Mouse (Mus musculus): Measurements from ENCODE around the gene Gpr37. TPM values are rescaled to one million over a fixed set of nuclear protein-coding genes. Genes with fewer than 3 reads are reported as not detected.

Gene Gpr37
- polyA plus RNA-seq, 1 experiment from 2014 or later: 2.5 TPM

DNA sequence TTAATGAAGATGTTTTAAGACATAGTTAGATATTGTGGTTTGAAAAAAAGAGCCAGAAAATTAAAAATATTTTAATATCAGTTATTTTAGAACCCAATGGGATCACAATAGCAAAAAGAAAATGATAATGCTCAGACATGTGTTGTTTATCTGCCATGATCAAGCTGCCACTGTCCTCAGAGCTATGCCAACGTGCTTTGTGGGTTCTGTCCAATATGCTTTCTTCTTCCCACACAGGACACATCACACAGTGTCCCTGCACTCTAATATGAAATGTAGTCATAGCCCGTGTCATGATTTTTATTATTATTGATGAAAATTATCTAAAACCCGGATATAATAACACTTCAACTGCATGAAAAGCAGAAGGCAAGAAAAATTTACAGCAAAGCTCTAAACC is 16.7 kb downstream of the Gpr37 start:
- Histone ChIP-seq H3K4me1 (replicated peaks) (no peaks in the 10 kb centered on the region), H3K27me3 (no peaks in the 10 kb centered on the region), H3K9ac (replicated peaks) (no peak overlapping the region), H3K4me3 (replicated peaks) (no peak overlapping the region), H3K27ac (no peak overlapping the region), H3K36me3 (no peaks in the 10 kb centered on the region), H3K9me3 (no peaks in the 10 kb centered on the region), H3K4me2 (replicated peaks) (no peak overlapping the region)
- WGBS: 70% methylated on average over 3 of the region's 3 CpGs
- no peak for ATAC-seq

- Histone ChIP-seq H3K4me1 (replicated peaks) (no peaks in the 10 kb centered on the region), H3K27ac (no peak overlapping the region)
- WGBS: 80% methylated on average over 4 of the region's 4 CpGs
These were observed 20.4 kb downstream of the Gpr37 start for GRCm38 (mm10) chr6:25670150-25670549.

DNA sequence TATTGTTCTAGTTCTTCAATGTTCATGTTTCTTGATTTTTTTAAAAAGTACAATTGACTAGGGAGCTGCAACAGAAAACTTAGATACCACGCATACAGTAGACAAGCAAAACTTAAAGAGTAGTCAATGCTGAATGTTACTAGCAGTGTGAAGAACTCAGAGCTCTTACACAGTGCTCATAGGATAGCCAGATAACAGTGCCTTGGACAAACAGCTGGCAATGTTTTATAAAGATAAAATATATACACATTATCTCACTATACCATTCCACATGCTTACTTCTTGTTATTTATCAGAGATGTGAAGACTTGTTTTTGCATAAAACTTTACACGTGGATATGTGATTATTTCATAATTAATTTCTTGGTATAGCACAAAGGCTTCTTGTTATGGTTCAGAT is 26.6 kb downstream of the Gpr37 start:
- Histone ChIP-seq H3K9me3 (no peaks in the 10 kb centered on the region), H3K27me3 (no peaks in the 10 kb centered on the region), H3K4me1 (replicated peaks) (no peaks in the 10 kb centered on the region), H3K9ac (replicated peaks) (no peak overlapping the region), H3K4me2 (replicated peaks) (no peak overlapping the region), H3K36me3 (no peaks in the 10 kb centered on the region), H3K27ac (no peak overlapping the region), H3K4me3 (replicated peaks) (no peak overlapping the region)
- ATAC-seq: no peak
- 86% methylated on average over 2 of the region's 2 CpGs for WGBS

More at GRCm38 (mm10) chr6:25670150-25670549, 20.4 kb downstream of the Gpr37 start:
- Histone ChIP-seq H3K4me3 (replicated peaks) (no peak overlapping the region), H3K9me3 (no peaks in the 10 kb centered on the region), H3K27me3 (no peaks in the 10 kb centered on the region), H3K9ac (replicated peaks) (no peak overlapping the region), H3K36me3 (no peaks in the 10 kb centered on the region), H3K4me2 (replicated peaks) (no peak overlapping the region)
- ATAC-seq: no peak

DNA sequence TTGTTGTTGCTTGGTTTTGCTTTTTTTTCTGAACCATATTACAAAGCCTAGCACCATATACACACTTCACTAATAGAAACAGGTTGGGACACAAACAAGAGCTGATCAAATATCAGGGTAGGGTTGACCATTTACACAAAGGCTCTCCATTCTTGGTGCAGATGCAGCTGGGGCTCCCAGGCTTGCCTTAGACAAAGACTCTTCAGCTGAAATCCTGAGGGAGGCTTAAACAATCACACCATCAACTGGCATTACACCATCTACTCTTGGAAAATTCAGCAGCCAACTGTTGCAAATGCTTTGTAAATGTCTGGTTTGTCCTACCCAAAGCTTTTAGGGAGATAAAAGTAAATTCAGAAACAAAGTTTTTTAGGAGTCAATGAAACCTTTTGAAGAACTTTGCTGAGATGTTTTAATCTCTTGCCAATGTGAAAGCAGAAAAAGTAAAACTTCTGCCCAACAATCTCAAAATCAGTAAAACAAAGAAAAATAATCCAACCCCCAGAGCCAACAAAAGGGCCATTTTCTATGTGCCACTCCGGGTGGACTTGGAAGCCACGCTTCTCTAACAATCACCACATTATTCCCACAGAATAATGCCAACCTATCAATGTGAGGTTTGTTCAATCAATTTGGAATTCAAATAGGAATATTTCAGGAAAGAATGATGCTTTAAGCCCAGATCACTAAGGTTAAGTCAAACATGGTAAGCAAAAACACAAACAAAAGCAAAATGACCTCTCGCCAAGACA is 30.4 kb downstream of the Gpr37 start:
- Histone ChIP-seq H3K27ac (no peak overlapping the region), H3K36me3 (no peaks in the 10 kb centered on the region), H3K4me1 (replicated peaks) (no peaks in the 10 kb centered on the region), H3K4me3 (replicated peaks) (no peak overlapping the region), H3K27me3 (no peaks in the 10 kb centered on the region), H3K9me3 (no peaks in the 10 kb centered on the region), H3K9ac (replicated peaks) (no peak overlapping the region), H3K4me2 (replicated peaks) (no peak overlapping the region)
- ATAC-seq: no peak
- WGBS: 51% methylated on average over 3 of the region's 3 CpGs

Other genes with a start within 250 kb of the Gpr37 start
- 32.8 and 33.4 TPM in 2 replicates for gene Pot1a, start 118.5 kb upstream of the Gpr37 start, polyA plus RNA-seq (2015; fragmentation: Nextera tagmentation; extraction: Ambion mirVana)